Mouse (Mus musculus): ENCODE data around the gene Tgfbr2. TPM values are rescaled to one million over a fixed set of nuclear protein-coding genes. Genes with fewer than 3 reads are reported as not detected.
A peak's percentile ranks its signal among the peaks of the same experiment; 100 is the strongest.

Tgfbr2 gene
- polyA plus RNA-seq, 1 experiment from 2014 or later: 19.0 TPM

DNA sequence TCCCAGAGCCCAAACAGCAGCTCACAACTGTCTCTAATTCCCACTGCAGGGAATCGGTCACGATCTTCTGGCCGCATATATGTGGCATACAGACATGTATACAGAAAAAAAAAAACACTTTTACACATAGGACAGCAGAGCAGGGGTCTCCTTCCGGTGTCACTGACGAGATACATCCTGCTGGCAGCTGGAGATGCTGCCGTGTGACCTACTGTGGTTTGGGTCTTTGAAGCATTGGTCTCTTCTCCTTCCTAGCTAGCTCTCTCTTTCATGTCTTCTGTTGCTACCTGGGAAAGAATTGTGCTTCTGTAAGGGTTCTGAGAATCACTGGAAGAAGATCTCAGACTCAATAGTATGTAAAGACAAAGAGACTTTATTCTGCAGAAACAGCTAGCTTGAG lies 39.1 kb upstream of the Tgfbr2 start:
- Histone ChIP-seq H3K27ac (replicated peaks) (0 out of 2 replicates have a peak overlapping the region, but pooled peaks have one; percentile 29), H3K4me3 (no peak overlapping the region), H3K9me3 (0 out of 2 replicates have a peak, but pooled peaks cover 3% of the 10 kb centered on the region), H3K4me1 (peaks cover 36% of the 10 kb centered on the region), H3K4me2 (no peak overlapping the region), H3K36me3 (no peaks in the 10 kb centered on the region), H3K9ac (no peak overlapping the region), H3K27me3 (replicated peaks) (no peaks in the 10 kb centered on the region)
- WGBS: 84% methylated on average over 6 of the region's 6 CpGs
- ATAC-seq (ENCODE audit: extremely low read depth, insufficient number of reproducible peaks, low FRiP score, low TSS enrichment): no peak

- peaks cover 24% of the 10 kb centered on the region for H3K4me1 ChIP-seq
- no peaks in the 10 kb centered on the region for H3K27me3 ChIP-seq (replicated peaks)
- 0 out of 2 replicates have a peak, but pooled peaks cover 3% of the 10 kb centered on the region for H3K9me3 ChIP-seq
- WGBS: 56% methylated on average over 8 of the region's 8 CpGs
- 0 out of 2 replicates have a peak overlapping the region, but pooled peaks have one; percentile 11 for H3K4me2 ChIP-seq
- H3K36me3 ChIP-seq: no peaks in the 10 kb centered on the region
- H3K9ac ChIP-seq: no peak overlapping the region
- ATAC-seq (ENCODE audit: extremely low read depth, insufficient number of reproducible peaks, low FRiP score, low TSS enrichment): peak; percentile 46; the same call in 1 of the 2 replicates
- H3K4me3 ChIP-seq: no peak overlapping the region
- peak overlapping the region; percentile 58 for H3K27ac ChIP-seq (replicated peaks)
These were observed 37.9 kb upstream of the Tgfbr2 start for GRCm38 (mm10) chr9:116212915-116213619.

DNA sequence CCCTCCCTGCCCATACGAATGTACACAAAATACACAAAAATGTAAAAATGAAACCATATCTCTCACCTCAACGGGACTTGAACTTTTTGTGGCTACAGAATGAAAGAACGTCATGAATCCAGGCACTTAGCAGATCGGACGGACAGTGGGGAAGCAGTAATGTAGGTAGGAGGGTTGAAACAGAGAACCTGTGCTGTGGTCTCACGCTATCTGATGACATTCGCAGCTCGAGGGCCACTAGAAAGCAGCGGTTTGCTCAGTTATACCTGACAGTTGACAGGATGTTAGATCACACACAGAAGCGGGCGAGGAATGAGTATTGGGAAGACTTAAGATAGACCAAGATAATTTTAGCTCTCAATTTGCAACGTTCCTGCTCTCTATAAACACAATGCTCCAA lies 36.9 kb upstream of the Tgfbr2 start:
- Histone ChIP-seq H3K27me3 (replicated peaks) (no peaks in the 10 kb centered on the region), H3K4me2 (no peak overlapping the region), H3K9me3 (no peaks in the 10 kb centered on the region), H3K27ac (replicated peaks) (no peak overlapping the region), H3K9ac (no peak overlapping the region), H3K36me3 (no peaks in the 10 kb centered on the region), H3K4me1 (peaks cover 24% of the 10 kb centered on the region), H3K4me3 (no peak overlapping the region)
- 64% methylated on average over 12 of the region's 12 CpGs for WGBS
- ATAC-seq (ENCODE audit: extremely low read depth, insufficient number of reproducible peaks, low FRiP score, low TSS enrichment): no peak

DNA sequence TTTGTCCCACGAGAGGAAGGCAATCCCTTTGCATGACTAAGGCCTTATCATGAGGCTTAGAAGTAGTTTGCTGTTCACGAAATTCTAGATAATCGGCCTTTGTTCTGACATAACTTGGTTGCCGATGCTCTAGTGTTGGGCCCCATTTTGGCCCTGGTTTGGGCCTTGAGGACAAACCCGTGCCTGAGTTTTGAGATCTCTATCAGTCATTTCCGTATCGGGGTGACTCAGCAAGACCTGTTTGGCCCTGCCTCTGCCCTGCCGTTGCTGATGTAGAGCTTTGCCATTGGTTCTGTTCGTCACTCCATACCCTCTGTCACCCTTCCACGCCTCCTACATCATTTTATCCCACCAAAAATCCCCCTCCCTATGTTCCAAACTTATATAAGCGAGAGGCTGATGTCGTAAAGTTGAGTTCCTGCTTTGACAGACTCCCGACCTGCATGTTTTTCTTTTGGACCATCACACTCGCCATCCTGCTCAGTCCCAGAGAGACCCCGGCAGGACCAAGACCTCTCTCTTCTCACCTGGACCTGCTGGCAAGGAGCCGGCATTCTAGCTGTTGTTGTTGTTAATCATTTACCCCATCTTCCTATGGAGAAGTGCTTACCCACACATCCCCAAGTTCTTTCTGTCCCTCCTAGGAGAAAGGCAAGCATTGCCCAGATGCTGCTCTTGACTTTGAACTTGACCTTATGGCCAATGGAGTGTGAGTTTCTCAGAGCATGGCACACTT lies 33.2 kb upstream of the Tgfbr2 start:
- H3K9me3 ChIP-seq: no peaks in the 10 kb centered on the region
- no peak overlapping the region for H3K9ac ChIP-seq
- H3K4me2 ChIP-seq: no peak overlapping the region
- WGBS: 72% methylated on average over 16 of the region's 16 CpGs
- ATAC-seq (ENCODE audit: extremely low read depth, insufficient number of reproducible peaks, low FRiP score, low TSS enrichment): no peak
- no peak overlapping the region for H3K27ac ChIP-seq (replicated peaks)
- no peaks in the 10 kb centered on the region for H3K36me3 ChIP-seq
- H3K4me1 ChIP-seq: peaks cover 22% of the 10 kb centered on the region
- H3K27me3 ChIP-seq (replicated peaks): no peaks in the 10 kb centered on the region
- H3K4me3 ChIP-seq: no peak overlapping the region

GRCm38 (mm10) chr9:116206901-116207300 lies 31.7 kb upstream of the Tgfbr2 start:
- no peak for ATAC-seq (ENCODE audit: extremely low read depth, insufficient number of reproducible peaks, low FRiP score, low TSS enrichment)
- H3K27me3 ChIP-seq (replicated peaks): no peaks in the 10 kb centered on the region
- H3K27ac ChIP-seq (replicated peaks): no peak overlapping the region
- H3K4me3 ChIP-seq: no peak overlapping the region
- no peaks in the 10 kb centered on the region for H3K36me3 ChIP-seq
- H3K9ac ChIP-seq: no peak overlapping the region
- H3K9me3 ChIP-seq: no peaks in the 10 kb centered on the region
- H3K4me2 ChIP-seq: no peak overlapping the region
- peaks cover 8% of the 10 kb centered on the region for H3K4me1 ChIP-seq
- 65% methylated on average over 2 of the region's 2 CpGs for WGBS

DNA sequence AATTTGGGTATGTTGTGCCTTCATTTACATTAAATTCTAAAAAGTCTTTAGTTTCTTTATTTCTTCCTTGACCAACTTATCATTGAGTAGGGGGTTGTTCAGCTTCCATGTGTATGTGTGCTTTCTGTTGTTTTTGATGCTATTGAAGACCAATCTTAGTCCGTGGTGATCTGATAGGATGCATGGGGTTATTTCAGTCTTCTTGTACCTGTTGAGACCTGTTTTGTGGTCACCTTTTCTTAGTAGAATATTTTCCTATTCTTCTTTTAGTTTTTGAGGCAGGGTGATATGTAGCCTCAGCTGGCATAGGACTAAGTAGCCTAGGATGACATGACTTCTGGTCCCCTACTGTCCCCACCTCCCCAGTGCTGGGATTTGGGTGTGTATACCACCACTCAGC lies 28.5 kb upstream of the Tgfbr2 start:
- WGBS: 91% methylated on average over 1 of the region's 1 CpGs
- no peak overlapping the region for H3K9ac ChIP-seq
- no peak overlapping the region for H3K27ac ChIP-seq (replicated peaks)
- H3K4me1 ChIP-seq: peaks cover 14% of the 10 kb centered on the region
- H3K36me3 ChIP-seq: no peaks in the 10 kb centered on the region
- H3K27me3 ChIP-seq (replicated peaks): no peaks in the 10 kb centered on the region
- no peak overlapping the region for H3K4me3 ChIP-seq
- H3K9me3 ChIP-seq: no peaks in the 10 kb centered on the region
- no peak overlapping the region for H3K4me2 ChIP-seq
- ATAC-seq (ENCODE audit: extremely low read depth, insufficient number of reproducible peaks, low FRiP score, low TSS enrichment): no peak

GRCm38 (mm10) chr9:116199127-116199526 lies 24.0 kb upstream of the Tgfbr2 start:
- 41% methylated on average over 9 of the region's 9 CpGs for WGBS
- Histone ChIP-seq H3K36me3 (no peaks in the 10 kb centered on the region), H3K4me1 (peaks cover 6% of the 10 kb centered on the region; the same call in 1 of the 2 replicates), H3K9me3 (no peaks in the 10 kb centered on the region), H3K9ac (no peak overlapping the region), H3K4me3 (no peak overlapping the region), H3K27ac (replicated peaks) (0 out of 2 replicates have a peak overlapping the region, but pooled peaks have one; percentile 8), H3K27me3 (replicated peaks) (no peaks in the 10 kb centered on the region), H3K4me2 (no peak overlapping the region)
- no peak for ATAC-seq (ENCODE audit: extremely low read depth, insufficient number of reproducible peaks, low FRiP score, low TSS enrichment)

GRCm38 (mm10) chr9:116198488-116198887 lies 23.3 kb upstream of the Tgfbr2 start:
- H3K27me3 ChIP-seq (replicated peaks): no peaks in the 10 kb centered on the region
- no peaks in the 10 kb centered on the region for H3K9me3 ChIP-seq
- no peak overlapping the region for H3K4me2 ChIP-seq
- peaks cover 6% of the 10 kb centered on the region; the same call in 1 of the 2 replicates for H3K4me1 ChIP-seq
- ATAC-seq (ENCODE audit: extremely low read depth, insufficient number of reproducible peaks, low FRiP score, low TSS enrichment): no peak
- H3K9ac ChIP-seq: no peak overlapping the region
- H3K4me3 ChIP-seq: no peak overlapping the region
- no peak overlapping the region for H3K27ac ChIP-seq (replicated peaks)
- no peaks in the 10 kb centered on the region for H3K36me3 ChIP-seq
- WGBS: 77% methylated on average over 9 of the region's 9 CpGs

DNA sequence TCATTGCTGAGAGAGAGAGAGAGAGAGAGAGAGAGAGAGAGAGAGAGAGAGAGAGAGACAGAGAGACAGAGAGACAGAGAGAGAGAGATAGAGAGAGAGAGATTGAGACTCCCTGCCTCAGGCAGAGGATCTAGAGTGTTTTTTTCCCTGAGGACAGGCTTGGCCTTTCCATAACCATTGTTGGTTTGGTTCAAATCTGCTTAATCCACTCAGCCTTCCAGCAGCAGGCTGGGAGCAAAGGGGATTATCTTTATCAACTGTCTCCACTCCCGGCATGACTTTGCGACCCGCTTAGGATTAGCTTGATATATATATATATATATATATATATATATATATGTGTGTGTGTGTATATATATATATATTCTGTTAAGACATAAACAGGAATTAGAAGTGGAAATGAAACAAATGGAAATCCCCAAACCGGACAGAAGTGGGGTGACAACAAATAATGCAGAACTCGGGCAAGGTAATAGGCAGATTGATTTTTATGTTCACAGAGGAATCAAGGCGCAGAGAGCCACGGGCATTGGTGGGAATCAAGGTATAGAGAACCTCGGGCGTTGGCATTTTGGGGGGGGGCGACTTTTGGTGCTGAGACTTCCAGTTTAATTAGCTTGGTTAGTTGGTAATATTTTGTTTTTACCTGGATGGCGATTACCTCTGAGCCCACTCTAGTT lies 22.5 kb upstream of the Tgfbr2 start:
- no peak overlapping the region for H3K4me2 ChIP-seq
- no peak overlapping the region for H3K27ac ChIP-seq (replicated peaks)
- peaks cover 6% of the 10 kb centered on the region; the same call in 1 of the 2 replicates for H3K4me1 ChIP-seq
- 76% methylated on average over 11 of the region's 11 CpGs for WGBS
- no peak overlapping the region for H3K4me3 ChIP-seq
- H3K9me3 ChIP-seq: no peaks in the 10 kb centered on the region
- no peak for ATAC-seq (ENCODE audit: extremely low read depth, insufficient number of reproducible peaks, low FRiP score, low TSS enrichment)
- no peak overlapping the region for H3K9ac ChIP-seq
- no peaks in the 10 kb centered on the region for H3K27me3 ChIP-seq (replicated peaks)
- no peaks in the 10 kb centered on the region for H3K36me3 ChIP-seq

- no peak overlapping the region for H3K4me2 ChIP-seq
- no peak for ATAC-seq (ENCODE audit: extremely low read depth, insufficient number of reproducible peaks, low FRiP score, low TSS enrichment)
These were observed 18.8 kb upstream of the Tgfbr2 start for GRCm38 (mm10) chr9:116193889-116194450.

DNA sequence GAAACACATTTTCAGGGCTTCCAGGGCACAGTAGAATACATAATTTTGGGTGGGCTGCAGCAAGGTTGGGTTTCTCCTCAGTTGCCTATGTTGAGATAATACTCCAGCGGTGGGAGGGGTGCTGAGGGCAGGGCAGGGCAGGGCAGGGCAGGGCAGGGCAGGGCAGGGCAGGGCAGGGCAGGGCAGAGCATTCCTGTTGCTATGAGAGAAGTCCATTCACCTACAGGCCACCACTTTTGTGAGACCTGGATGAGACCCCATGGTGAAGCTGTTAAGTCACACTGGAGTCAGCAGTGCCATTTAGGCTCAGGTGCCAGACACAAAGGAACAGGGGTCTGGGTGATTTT lies 18.3 kb upstream of the Tgfbr2 start:
- no peak overlapping the region for H3K9ac ChIP-seq
- H3K4me2 ChIP-seq: no peak overlapping the region
- H3K9me3 ChIP-seq: no peaks in the 10 kb centered on the region
- no peak overlapping the region for H3K27ac ChIP-seq (replicated peaks)
- H3K4me1 ChIP-seq: no peaks in the 10 kb centered on the region
- H3K4me3 ChIP-seq: no peak overlapping the region
- no peaks in the 10 kb centered on the region for H3K36me3 ChIP-seq
- no peak for ATAC-seq (ENCODE audit: extremely low read depth, insufficient number of reproducible peaks, low FRiP score, low TSS enrichment)
- H3K27me3 ChIP-seq (replicated peaks): no peaks in the 10 kb centered on the region
- 70% methylated on average over 1 of the region's 1 CpGs for WGBS

More at GRCm38 (mm10) chr9:116193889-116194450, 18.8 kb upstream of the Tgfbr2 start:
- no peaks in the 10 kb centered on the region for H3K27me3 ChIP-seq (replicated peaks)
- no peaks in the 10 kb centered on the region for H3K36me3 ChIP-seq
- H3K4me3 ChIP-seq: no peak overlapping the region
- 64% methylated on average over 4 of the region's 4 CpGs for WGBS
- peaks cover 1% of the 10 kb centered on the region; the same call in 1 of the 2 replicates for H3K4me1 ChIP-seq
- H3K9ac ChIP-seq: no peak overlapping the region
- H3K9me3 ChIP-seq: no peaks in the 10 kb centered on the region
- no peak overlapping the region for H3K27ac ChIP-seq (replicated peaks)

All from heart, embryonic 13.5 days (tissue).